Mouse (Mus musculus) erythroblast, adult 5-6 weeks (primary cell): Measurements from ENCODE around the gene Nln. TPM values are rescaled to one million over a fixed set of nuclear protein-coding genes. Genes with fewer than 3 reads are reported as not detected.
A peak's percentile ranks its signal among the peaks of the same experiment; 100 is the strongest.

ENCODE experiments used
- ATAC-seq: replicated peaks from 2 replicates; pipeline ENCODE4 v1.8.0; 2016; ENCODE audit warnings: moderate number of reproducible peaks, mild to moderate bottlenecking, moderate TSS enrichment, inconsistent platforms; ENCODE audit not compliant: poor library complexity, low FRiP score, severe bottlenecking
- total RNA-seq, 2 experiments: library from RNA; stranded (forward) in 1 of 2; stranded (reverse) in 1 of 2; fragments of 150-400 nt in 1 of 2; fragments of 200-764, 138-1000 nt in 1 of 2; gene quantifications; 2 replicates each; pipeline versions ENCODE4 v1.2.3 to v1.2.4; 2015 to 2017; ENCODE audit warnings: low replicate concordance in 2 of 2

Nln gene
- total RNA-seq, 2 experiments from 2014 or later: 4.8 to 9.2 TPM

DNA sequence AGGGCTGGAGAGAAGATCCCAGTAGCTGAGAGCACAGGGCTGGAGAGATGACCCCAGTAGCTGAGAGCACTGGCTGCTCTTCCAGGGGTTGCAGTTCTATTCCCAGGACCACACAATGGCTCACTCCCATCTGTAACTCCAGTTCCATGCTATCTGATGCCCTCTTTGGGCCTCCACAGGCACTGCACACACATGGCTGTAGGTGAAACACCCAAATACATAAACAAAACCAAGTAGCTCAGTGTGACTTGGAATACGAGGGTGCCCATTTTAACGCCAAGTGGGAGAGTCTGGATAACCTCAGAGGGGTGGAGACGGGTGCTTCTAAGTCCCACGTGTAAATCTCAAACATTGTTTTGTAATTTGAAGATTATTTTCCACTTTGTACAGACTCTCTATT, 9.0 kb downstream of the Nln start:
- ATAC-seq: no peak

DNA sequence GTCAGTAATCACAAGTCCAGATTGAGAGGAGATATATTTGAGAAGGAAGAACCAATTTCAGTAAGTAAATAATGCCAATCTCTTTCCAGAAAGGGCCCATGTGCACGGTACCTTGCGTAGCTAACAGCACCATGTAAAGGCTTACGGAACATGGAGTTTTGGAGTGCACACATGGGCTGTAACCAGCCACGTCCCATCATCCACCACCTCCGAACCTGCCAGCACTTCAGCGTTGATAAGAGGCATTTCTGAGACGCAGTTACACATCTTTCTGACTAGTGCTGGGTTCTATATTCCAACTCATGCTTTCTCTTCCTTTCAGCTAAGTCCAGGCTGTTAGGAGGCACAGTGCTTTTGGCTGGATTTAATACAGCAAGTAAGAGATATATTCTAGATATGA, 12.2 kb downstream of the Nln start:
- ATAC-seq: no peak

DNA sequence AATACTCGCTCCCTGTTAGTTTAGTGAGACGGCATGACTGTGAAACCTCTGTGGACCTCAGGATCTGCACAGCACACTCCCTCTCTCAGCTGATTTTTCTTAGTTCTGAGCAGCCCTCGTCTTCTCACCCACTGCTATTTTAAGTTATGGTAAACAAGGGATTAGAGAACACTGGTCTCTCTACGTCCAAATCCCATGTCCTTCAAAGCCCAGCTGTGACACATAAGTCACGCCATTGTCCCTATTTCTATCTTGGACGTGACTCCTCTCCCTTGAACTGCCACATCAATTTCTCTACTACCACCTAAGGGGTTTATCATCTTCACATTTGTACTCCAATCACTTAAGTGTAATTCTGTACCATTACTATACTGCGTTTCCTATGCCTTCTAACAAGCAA, 13.5 kb downstream of the Nln start:
- no peak for ATAC-seq

DNA sequence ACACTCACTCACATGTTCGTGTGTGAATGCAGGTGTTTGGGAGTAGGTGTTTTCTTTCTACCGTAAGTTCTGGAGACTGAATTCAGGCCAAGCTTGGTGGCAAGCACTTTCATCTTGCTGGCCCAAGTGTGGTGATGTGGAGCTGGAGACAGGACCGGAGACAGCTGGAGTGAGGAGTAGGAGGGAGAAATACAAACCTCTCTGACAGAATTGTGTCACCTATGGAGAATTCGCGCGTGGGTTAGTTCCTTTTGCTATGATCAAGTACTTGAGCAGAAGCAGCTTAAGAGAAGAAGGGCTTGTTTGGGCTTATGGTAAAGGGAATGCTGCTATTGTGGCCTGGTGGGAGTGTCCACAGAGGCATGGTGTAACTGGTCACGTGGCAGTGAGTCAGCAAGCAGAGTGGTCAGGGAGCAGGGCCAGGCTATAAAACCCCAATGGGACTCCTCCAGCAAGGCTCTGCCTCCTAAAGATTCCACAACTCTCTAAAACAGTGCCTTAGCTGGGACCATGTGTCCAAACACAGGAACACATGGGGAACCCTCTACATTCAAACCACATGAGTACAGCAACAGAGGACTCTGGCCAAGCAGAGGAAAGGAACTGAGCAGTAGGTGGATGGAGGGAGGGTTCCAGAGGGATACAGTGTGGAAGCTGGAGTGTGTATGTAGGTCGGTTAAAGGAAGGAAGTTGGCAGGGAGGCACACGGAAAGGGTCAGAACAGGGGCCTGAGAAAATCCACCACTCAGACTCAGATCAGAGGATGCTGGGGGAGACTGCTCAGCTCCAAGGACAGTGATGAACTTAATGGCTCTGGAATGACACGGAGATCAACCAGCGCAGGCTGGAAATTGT, 14.7 kb downstream of the Nln start:
- ATAC-seq: no peak

DNA sequence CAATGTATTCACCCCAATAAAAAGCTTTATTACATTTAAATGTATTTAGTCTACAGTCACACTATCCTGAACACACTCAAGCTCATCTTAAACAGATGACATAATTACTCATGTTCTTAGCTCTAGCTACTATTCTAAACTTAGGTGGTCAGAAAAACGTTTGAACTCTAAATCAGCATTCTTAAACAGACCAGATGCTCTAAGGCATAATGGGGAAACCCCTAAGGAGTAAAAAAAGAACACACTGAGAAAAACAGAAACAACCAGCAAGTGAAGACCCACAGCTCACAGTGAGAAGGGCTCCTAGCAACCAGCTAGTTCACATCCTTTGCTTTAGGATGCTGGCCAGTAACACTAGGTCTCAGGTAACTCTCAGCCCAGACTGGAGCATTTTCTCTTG, 17.7 kb downstream of the Nln start:
- no peak for ATAC-seq

DNA sequence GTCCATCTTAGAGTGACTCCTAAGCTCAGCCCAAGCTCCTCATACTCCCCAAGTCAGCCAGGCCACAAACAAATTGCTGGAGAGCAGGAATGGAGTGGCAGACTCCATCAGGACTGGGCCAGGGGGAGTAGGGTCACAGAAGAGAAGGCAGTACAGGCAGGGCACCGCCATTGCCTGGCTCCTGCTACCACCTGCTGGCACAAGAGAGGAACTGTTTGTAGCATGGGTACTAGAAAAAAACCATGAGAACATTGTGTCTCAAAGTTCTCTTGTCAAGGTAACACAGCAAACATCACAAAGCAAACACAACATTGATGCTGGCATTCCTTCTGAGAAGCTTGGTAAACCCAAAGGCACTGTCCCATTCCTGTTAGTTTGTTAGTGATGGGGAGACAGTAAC, 20.0 kb downstream of the Nln start:
- no peak for ATAC-seq

DNA sequence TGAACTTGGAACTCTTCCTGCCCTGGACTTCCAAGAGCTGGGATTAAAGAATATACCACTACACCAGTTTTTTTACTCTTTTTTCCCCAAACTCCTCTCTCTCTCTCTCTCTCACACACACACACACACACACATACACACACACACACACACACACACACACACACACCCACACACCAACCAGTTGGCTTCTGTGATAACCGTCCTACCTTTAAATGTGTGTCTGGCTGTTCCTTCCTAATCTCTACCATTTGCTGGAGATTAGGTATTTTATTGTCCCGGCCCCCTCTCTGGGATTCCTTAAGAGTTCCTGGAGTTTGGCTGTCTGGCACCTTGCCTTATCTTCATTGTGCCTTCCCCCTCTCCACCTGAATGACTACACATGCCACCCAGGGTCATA, 24.8 kb downstream of the Nln start:
- ATAC-seq: no peak

DNA sequence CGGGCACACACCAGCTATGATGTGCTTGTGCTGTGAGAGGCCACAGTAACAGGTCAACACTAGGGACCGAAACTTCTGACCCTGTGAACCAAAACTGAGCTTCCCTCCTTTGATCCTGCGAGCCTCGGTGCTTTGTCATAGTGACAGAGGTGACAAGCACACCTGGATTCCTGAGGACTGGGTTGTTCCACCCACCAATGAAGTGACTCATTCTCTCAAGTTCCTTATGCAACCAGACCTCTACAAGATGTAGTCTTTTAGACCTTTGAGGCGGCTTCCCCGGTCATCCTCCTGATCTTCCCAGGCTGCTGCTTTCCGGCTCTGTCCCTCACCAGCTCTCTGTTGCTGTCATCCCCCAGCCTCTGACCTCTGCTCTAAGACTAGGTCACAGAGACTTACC, 26.9 kb downstream of the Nln start:
- ATAC-seq: no peak

DNA sequence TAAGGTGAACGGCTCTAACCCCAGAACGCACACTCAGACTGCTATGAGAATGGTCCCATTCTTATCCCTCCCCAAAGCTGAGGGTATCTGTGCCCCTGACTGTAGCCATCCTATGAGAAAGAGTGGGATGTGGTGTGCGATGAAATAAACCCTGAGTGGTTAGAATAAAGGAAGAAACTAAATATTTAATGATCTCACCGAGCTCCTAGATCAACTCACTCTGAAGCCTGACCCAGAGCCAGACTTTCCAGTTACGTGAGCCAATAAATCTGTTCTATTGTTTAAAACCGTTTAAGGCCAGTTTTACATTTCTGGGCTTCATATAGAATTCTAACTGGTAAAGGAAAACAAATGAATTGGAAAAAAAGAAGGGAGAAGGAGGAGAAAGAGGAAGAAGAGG, 32.4 kb downstream of the Nln start:
- no peak for ATAC-seq

DNA sequence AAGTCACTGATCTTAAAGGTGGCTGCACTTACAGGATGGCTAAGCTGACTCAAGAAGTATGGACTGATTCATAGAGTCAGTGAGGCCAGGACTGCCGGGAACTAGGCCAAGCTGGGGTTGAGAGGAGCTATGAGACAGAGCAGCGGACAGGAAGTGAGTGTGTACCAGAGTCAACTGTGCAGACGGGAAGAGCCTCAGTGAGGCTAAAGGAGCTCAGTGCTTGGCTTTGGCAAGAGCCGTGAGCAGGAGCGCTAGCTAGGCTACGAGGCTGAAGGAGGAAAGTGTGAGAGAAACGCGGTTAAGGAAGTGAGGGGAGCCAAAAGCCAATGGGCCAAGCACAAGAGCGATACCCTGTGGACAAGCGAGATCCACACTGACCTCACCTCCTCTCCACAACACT, 34.7 kb downstream of the Nln start:
- 0 out of 2 replicates have a peak, but pooled peaks have one; percentile 20 for ATAC-seq

DNA sequence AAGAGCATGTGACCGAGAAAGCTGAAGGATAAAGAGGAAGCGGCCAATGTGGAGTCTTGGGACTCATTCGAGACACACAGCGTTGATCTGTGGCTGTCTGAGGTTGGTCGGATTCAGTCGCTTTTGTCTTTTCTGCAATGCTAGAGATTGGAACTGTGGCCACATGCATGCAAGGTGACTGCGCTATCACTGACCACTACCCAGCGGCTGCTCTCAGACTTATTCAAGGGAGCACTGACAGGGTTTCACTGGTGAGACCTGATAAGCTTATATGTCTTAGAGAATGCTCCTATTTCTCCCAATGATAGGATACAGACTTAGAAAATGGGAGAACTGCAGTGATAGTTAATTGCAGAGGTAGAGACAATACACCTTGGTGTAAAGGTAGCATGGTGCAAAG, 35.2 kb downstream of the Nln start:
- no peak for ATAC-seq

DNA sequence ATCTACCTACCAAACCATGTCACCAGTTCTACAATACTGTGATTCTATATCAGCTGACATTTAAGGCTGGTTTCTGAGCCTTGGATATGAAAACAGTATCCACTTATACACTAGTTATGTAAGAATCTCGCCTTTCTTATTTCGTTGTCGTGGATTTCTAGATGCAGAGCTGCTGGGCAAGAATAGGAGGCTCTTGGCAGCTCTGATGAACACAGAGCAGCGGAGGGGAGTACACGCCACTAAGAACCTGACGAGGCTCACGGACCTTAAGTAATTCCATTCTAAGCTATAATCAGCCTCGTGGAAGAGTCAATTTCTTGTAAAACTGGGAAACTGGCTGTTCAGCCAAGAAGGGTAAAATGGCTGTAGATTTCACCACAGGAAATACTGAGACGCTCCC, 37.1 kb downstream of the Nln start:
- no peak for ATAC-seq

DNA sequence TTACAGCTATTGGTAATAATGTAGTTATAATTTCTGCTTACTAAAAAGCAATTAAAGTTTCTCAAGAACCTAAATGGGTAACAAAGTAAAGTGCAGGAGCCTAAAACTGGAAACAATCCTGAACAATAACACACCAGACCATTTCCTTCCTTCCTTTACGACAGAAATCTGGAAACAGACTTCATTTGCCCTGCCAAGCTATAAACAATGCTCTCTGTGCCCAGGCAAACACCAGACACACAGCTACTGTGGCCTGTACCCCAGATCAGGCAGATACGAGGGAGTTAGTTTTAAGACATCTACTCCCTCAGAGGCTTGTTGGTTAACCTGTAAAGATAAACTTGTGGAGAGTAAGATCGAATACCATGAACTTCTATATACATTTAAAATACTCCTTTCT, 38.7 kb downstream of the Nln start:
- no peak for ATAC-seq

DNA sequence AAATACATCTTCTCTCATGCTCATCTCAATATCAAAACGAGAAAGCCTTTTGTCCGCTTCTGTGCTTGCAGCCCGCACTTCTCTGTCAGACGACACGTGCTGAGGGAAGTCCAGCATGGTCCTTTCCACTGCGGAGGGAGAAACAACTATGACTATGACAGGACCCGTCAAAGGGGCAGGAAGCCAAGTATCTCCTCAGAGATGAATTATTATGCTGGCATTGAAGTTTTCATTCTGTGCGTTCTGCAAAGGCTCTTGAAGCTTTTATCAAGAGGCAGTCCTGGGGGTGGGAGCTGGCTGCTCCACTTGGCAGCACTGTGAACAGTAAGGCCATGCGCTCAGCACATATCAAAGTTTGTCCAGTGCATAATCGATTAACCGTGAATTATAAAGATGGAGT, 40.2 kb downstream of the Nln start:
- no peak for ATAC-seq

DNA sequence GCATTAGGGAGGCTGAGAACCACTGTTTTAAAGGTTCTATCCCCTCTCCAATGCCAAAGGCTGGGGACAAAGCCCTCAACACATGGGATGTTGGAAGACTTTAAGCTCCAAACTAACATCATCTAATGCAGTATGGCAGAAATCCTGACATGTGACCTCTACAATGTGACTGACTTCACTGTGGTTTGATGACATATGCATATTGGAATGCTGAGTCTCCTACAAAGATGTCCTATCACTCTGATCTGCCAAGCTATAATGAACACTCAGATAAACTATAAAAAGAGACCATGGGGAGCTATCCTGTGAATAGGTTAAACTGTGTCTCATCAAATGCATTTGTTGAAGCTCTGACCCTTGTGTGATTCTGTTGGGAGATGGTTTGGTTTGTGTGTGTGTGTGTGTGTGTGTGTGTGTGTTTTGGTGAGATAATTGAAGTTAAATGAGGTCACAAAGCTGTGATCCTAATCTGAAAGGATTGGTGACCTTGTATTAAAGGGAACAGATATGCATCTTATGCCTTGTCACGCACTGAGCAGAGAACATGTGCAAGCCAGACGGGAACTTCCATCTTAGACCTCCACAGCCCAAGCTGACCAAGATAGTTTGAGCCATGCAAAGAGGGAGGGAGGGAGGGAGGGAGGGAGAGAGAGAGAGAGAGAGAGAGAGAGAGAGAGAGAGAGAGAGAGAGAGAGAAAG, 43.6 kb downstream of the Nln start:
- no peak for ATAC-seq

DNA sequence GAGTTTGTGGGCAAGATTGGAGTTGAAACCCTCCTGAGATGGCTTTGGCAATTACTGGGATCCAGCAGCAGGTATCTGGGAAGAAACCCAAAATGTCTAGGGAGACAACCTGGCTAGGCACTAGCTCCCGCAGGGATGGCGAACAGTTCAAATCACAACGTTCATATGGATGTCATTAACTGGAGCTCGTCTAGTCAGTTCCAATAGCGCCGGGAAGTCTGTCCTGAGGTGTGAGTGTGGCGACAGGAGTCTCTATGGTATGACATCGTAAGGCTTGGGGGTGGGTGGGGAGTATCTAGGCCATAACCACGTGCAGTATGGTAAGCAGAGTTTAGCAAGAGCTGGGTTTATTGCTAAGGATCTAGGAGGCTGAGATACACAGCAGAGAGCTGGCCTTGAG, 46.4 kb downstream of the Nln start:
- no peak for ATAC-seq

DNA sequence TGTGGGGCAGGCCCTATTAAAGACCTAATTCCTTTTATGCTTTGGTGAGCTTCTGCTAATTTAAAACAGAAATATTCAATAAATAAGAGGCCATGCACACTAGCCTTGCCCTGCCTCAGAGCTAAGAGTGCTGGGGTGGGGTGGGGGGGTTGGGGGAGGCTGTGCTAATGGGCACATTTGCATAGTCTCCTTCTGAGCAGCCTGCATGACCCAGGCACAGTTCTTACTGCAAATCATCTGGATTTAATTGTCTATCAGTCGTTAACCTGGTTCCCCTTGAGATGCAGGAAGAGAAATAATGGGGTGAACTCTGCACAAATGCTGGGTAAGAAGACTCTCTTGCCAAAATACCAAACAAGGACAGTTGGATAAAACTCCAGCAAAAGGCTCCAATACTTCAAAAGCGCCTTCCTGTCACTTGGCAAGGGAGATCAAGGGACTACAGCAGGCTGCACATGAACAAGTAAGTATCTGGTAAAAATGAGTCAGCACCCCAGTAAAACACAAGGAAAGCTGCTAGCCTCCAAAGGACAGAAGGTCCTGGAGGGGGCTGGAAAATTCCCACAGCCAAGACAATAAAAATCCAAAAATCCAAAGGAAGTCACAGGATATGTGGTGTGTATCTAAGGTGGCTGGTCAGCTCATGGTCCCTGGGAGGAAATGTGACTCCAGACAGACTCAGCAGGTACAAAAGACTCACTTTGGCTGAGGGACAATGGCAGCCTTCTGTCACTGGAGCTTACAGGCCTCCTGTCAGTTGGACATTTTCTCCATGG, 47.3 kb downstream of the Nln start:
- ATAC-seq: no peak

DNA sequence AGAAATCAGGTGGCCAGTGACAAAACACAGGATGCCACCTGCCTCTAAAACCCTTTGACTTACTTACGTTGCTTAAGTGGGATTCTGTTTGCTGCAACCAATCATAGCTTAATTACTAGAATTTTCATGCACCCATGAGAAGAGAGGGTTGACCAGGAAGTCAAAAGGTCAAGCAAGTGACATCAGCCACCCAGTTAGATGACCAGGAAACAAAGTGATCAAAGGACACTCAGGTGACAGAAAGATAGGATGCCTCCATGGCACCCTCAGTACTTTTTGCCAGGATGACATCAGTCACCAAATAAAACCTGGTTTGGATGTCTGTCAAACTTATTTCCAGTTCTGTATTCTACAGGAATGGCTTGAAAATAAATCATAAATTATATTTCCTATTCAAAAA, 49.2 kb downstream of the Nln start:
- no peak for ATAC-seq

DNA sequence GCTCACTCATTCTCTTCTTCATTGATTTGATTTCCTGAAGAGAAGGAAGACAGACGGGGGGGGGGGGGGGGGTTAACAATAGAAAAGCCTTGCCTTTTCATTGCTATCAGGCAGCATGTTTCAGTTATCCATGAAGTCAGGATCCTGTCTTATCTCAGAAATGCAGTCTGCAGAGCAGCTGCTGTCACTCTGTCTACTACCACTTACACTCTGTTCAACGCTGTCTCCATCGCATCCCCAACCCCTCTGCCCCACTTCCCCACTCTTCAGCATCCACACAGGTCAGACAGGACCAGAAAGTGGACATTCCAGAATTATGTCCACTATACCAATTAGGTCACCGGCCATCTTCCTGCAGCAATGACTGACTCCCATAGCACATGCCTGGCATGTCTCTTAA, 49.9 kb downstream of the Nln start:
- ATAC-seq: no peak

DNA sequence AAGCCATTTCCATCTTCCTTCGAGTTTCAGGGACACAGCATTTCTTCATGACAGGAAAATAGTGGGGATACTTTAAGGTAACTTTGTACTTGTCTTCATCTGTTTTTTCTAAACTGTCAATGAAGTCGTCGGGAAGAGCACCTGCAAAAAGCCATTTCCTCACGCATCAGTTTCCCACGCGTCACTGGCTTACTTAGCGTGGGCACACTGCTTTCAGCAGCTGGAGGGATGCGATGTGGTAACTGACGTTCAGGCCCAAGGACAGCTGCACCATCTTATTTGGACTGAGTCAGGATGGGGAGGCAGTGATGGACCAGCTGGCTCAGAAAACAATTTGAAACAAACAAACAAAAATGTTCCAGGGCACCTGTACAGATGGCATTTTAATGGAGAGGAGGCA, 50.7 kb downstream of the Nln start:
- ATAC-seq: no peak

DNA sequence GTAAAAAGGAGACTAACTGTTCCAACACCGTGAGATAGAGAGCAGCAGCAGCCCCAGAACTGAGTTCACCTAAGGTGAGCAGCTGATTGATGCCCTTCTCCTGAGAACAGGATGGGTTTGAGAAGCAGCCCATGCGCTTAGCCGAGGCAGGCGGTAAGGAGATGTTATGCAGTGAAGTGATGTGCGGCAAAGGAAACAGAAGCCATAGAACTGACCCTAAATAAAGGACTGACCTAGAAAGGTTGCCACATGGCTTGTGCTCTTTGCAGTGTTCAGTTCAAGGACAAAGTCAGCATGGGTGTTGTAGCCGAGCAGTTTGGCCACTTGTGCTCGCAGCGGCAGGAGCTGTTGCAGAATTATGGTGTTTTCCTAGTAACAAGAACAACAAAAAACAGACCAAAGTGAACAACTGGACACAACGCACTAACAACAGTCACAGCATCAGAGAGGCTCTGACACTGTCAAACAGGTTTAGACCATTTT, 57.1 kb downstream of the Nln start:
- no peak for ATAC-seq
